Mouse (Mus musculus) brain, embryonic 14.5 days (tissue): ENCODE measurements around the gene Rnf43.

ENCODE experiments used
- CTCF ChIP-seq: fragments of 200-500 bp; IDR thresholded peaks from 2 replicates; pipeline ENCODE4 v1.5.1; 2012; ENCODE audit warnings: inconsistent platforms, mild to moderate bottlenecking, moderate library complexity, borderline replicate concordance; ENCODE audit not compliant: insufficient read depth, insufficient read length; ENCODE audit errors: extremely low read depth
- POLR2A ChIP-seq: fragments of 200-500 bp; IDR thresholded peaks from 2 replicates; pipeline ENCODE4 v1.6.1; 2012; ENCODE audit warnings: mild to moderate bottlenecking, inconsistent platforms, borderline replicate concordance; ENCODE audit not compliant: poor library complexity, insufficient read depth, insufficient read length, severe bottlenecking; ENCODE audit errors: extremely low read depth

GRCm38 (mm10) chr11:87667107-87668090, 4.9 kb downstream of the Rnf43 start:
- TF ChIP-seq CTCF (no peak), POLR2A (no peak)
